Mouse (Mus musculus) hindbrain, embryonic 13.5 days (tissue): ENCODE measurements around the gene Pgf. TPM values are rescaled to one million over a fixed set of nuclear protein-coding genes. Genes with fewer than 3 reads are reported as not detected.

Experiments used
- ATAC-seq: fragments of 200-750 bp; cut with Nextera tagmentation; 2 replicates; pipeline ENCODE4 v1.8.0; 2017; ENCODE audit warnings: moderate TSS enrichment; ENCODE audit not compliant: low FRiP score
- H3K27ac ChIP-seq: fragments of 300-500 bp; sonication (generic); 2 replicates; pipeline ENCODE4 v1.5.1; 2015; ENCODE audit warnings: inconsistent platforms, mild to moderate bottlenecking, moderate library complexity
- H3K27me3 ChIP-seq: fragments of 300-500 bp; sonication (generic); 2 replicates; pipeline ENCODE4 v1.6.1; 2015; ENCODE audit warnings: mild to moderate bottlenecking, inconsistent platforms
- H3K36me3 ChIP-seq: fragments of 300-500 bp; sonication (generic); 2 replicates; pipeline ENCODE4 v1.6.1; 2015; ENCODE audit warnings: mild to moderate bottlenecking, inconsistent platforms
- H3K4me1 ChIP-seq: fragments of 300-500 bp; sonication (generic); replicated peaks from 2 replicates; pipeline ENCODE4 v1.6.1; 2015; ENCODE audit warnings: inconsistent platforms
- H3K4me2 ChIP-seq: fragments of 300-500 bp; sonication (generic); 2 replicates; pipeline ENCODE4 v1.6.1; 2015; ENCODE audit warnings: inconsistent platforms, mild to moderate bottlenecking, moderate library complexity
- H3K4me3 ChIP-seq: fragments of 300-500 bp; sonication (generic); 2 replicates; pipeline ENCODE4 v1.5.1; 2015; ENCODE audit warnings: mild to moderate bottlenecking, inconsistent platforms
- H3K9ac ChIP-seq: fragments of 300-500 bp; sonication (generic); 2 replicates; pipeline ENCODE4 v1.6.1; 2015; ENCODE audit warnings: mild to moderate bottlenecking, inconsistent platforms
- H3K9me3 ChIP-seq: fragments of 300-500 bp; sonication (generic); 2 replicates; pipeline ENCODE4 v1.6.1; 2016; ENCODE audit warnings: inconsistent platforms
- WGBS: fragments of 180-500 bp; shearing (Covaris S2); methylation state at CpG from one replicate; pipeline ENCODE4 v1.1.7; 2015; 5-methylcytosine and 5-hydroxymethylcytosine counted together
- polyA plus RNA-seq: library from polyadenylated mRNA; unstranded; fragments of >200 nt; fragmentation: Nextera tagmentation; extraction: Ambion mirVana; gene quantifications from 2 replicates; pipeline ENCODE4 v1.2.1, GENCODE M21; 2015

Pgf gene
- polyA plus RNA-seq, 1 experiment from 2014 or later, result 7.5 TPM

- Histone ChIP-seq H3K9me3 (no peaks in the 10 kb centered on the region), H3K9ac (no peak overlapping the region), H3K27me3 (peaks cover 3% of the 10 kb centered on the region; the same call in 1 of the 2 replicates), H3K4me3 (no peak overlapping the region), H3K4me2 (no peak overlapping the region), H3K27ac (no peak overlapping the region), H3K4me1 (no peaks in the 10 kb centered on the region; the same call in 1 of the 2 replicates), H3K36me3 (peaks cover 88% of the 10 kb centered on the region)
- WGBS, result 94% methylated on average over 8 of the region's 8 CpGs
- ATAC-seq, result no peak
Observed at GRCm38 (mm10) chr12:85134043-85134794, 43.4 kb downstream of the Pgf start.

GRCm38 (mm10) chr12:85131361-85131760 is 46.2 kb downstream of the Pgf start:
- no peak for ATAC-seq
- no peak overlapping the region for H3K27ac ChIP-seq
- no peak overlapping the region for H3K9ac ChIP-seq
- H3K36me3 ChIP-seq, result peaks cover 91% of the 10 kb centered on the region
- no peak overlapping the region for H3K4me3 ChIP-seq
- no peaks in the 10 kb centered on the region; the same call in 1 of the 2 replicates for H3K4me1 ChIP-seq
- no peak overlapping the region for H3K4me2 ChIP-seq
- H3K9me3 ChIP-seq, result no peaks in the 10 kb centered on the region
- no peaks in the 10 kb centered on the region for H3K27me3 ChIP-seq
- 90% methylated on average over 6 of the region's 6 CpGs for WGBS

- ATAC-seq, result no peak
- Histone ChIP-seq H3K27ac (no peak overlapping the region), H3K4me1 (no peaks in the 10 kb centered on the region), H3K36me3 (peaks cover 83% of the 10 kb centered on the region), H3K4me2 (no peak overlapping the region), H3K9me3 (no peaks in the 10 kb centered on the region), H3K4me3 (no peak overlapping the region), H3K27me3 (no peaks in the 10 kb centered on the region), H3K9ac (no peak overlapping the region)
- 96% methylated on average over 9 of the region's 9 CpGs for WGBS
Observed at GRCm38 (mm10) chr12:85129426-85129978, 48.1 kb downstream of the Pgf start.

- no peak overlapping the region for H3K4me3 ChIP-seq
- H3K4me1 ChIP-seq, result no peaks in the 10 kb centered on the region
- no peak overlapping the region for H3K4me2 ChIP-seq
- H3K27ac ChIP-seq, result no peak overlapping the region
- 89% methylated on average over 8 of the region's 8 CpGs for WGBS
- no peaks in the 10 kb centered on the region for H3K27me3 ChIP-seq
- H3K9me3 ChIP-seq, result no peaks in the 10 kb centered on the region
- ATAC-seq, result no peak; the same call in 1 of the 2 replicates
- H3K9ac ChIP-seq, result no peak overlapping the region
- H3K36me3 ChIP-seq, result peaks cover 82% of the 10 kb centered on the region
Observed at GRCm38 (mm10) chr12:85126986-85127603, 50.5 kb downstream of the Pgf start.

- H3K4me2 ChIP-seq, result no peak overlapping the region
- H3K36me3 ChIP-seq, result peaks cover 85% of the 10 kb centered on the region
- H3K4me1 ChIP-seq, result no peaks in the 10 kb centered on the region
- ATAC-seq, result no peak
- no peak overlapping the region for H3K9ac ChIP-seq
- no peak overlapping the region for H3K27ac ChIP-seq
- no peaks in the 10 kb centered on the region for H3K9me3 ChIP-seq
- WGBS, result 97% methylated on average over 5 of the region's 5 CpGs
- H3K4me3 ChIP-seq, result no peak overlapping the region
- H3K27me3 ChIP-seq, result no peaks in the 10 kb centered on the region
Observed at GRCm38 (mm10) chr12:85124751-85125150, 52.8 kb downstream of the Pgf start.

GRCm38 (mm10) chr12:85123645-85124044 is 53.9 kb downstream of the Pgf start:
- H3K36me3 ChIP-seq, result peaks cover 88% of the 10 kb centered on the region
- no peaks in the 10 kb centered on the region for H3K4me1 ChIP-seq
- H3K9ac ChIP-seq, result no peak overlapping the region
- no peaks in the 10 kb centered on the region for H3K9me3 ChIP-seq
- H3K4me2 ChIP-seq, result no peak overlapping the region
- no peak overlapping the region for H3K4me3 ChIP-seq
- H3K27me3 ChIP-seq, result no peaks in the 10 kb centered on the region
- no peak overlapping the region for H3K27ac ChIP-seq
- ATAC-seq, result no peak
- 94% methylated on average over 11 of the region's 11 CpGs for WGBS

GRCm38 (mm10) chr12:85123108-85123530 is 54.5 kb downstream of the Pgf start:
- ATAC-seq, result no peak
- H3K27me3 ChIP-seq, result no peaks in the 10 kb centered on the region
- H3K9ac ChIP-seq, result no peak overlapping the region
- peaks cover 88% of the 10 kb centered on the region for H3K36me3 ChIP-seq
- no peaks in the 10 kb centered on the region for H3K4me1 ChIP-seq
- no peak overlapping the region for H3K4me2 ChIP-seq
- WGBS, result 94% methylated on average over 9 of the region's 9 CpGs
- no peak overlapping the region for H3K27ac ChIP-seq
- H3K4me3 ChIP-seq, result no peak overlapping the region
- no peaks in the 10 kb centered on the region for H3K9me3 ChIP-seq

- Histone ChIP-seq H3K4me1 (no peaks in the 10 kb centered on the region), H3K9me3 (no peaks in the 10 kb centered on the region), H3K27ac (no peak overlapping the region), H3K27me3 (no peaks in the 10 kb centered on the region), H3K9ac (no peak overlapping the region), H3K4me2 (no peak overlapping the region), H3K4me3 (no peak overlapping the region), H3K36me3 (peaks cover 79% of the 10 kb centered on the region)
- no peak for ATAC-seq
- WGBS, result 88% methylated on average over 9 of the region's 9 CpGs
Observed at GRCm38 (mm10) chr12:85121806-85122459, 55.7 kb downstream of the Pgf start.

Other genes starting within 250 kb of the Pgf start
- gene Fcf1, start 206.9 kb downstream of the Pgf start, polyA plus RNA-seq, result 111 and 113 TPM in 2 replicates
- 30.9 and 32.6 TPM in 2 replicates for gene Arel1, start 206.9 kb downstream of the Pgf start, polyA plus RNA-seq
- gene Ylpm1, start 181.5 kb downstream of the Pgf start, polyA plus RNA-seq, result 35.5 and 37.8 TPM in 2 replicates
- gene Prox2, start 67.0 kb downstream of the Pgf start, polyA plus RNA-seq, result 2.0 and 2.2 TPM in 2 replicates
- 103 and 107 TPM in 2 replicates for gene Dlst, start 67.0 kb downstream of the Pgf start, polyA plus RNA-seq
- gene Rps6kl1, start 26.5 kb downstream of the Pgf start, polyA plus RNA-seq, result 23.3 and 24.1 TPM in 2 replicates
- 84.4 and 84.5 TPM in 2 replicates for gene Eif2b2, start 41.7 kb upstream of the Pgf start, polyA plus RNA-seq
- 9.2 and 9.8 TPM in 2 replicates for gene Mlh3, start 92.8 kb upstream of the Pgf start, polyA plus RNA-seq
- gene Acyp1, start 110.6 kb upstream of the Pgf start, polyA plus RNA-seq, result 65.8 and 72.4 TPM in 2 replicates
- 1.2 and 1.5 TPM in 2 replicates for gene Zc2hc1c, start 110.8 kb upstream of the Pgf start, polyA plus RNA-seq
- 12.8 and 13.7 TPM in 2 replicates for gene Nek9, start 161.6 kb upstream of the Pgf start, polyA plus RNA-seq
- 198 TPM in 2 replicates for gene Tmed10, start 197.1 kb upstream of the Pgf start, polyA plus RNA-seq